Mouse (Mus musculus) liver, embryonic 12.5 days (tissue): Measurements from ENCODE around the gene Gosr2. TPM values are rescaled to one million over a fixed set of nuclear protein-coding genes. Genes with fewer than 3 reads are reported as not detected.

ENCODE experiments used
- ATAC-seq: fragments of 200-750 bp; cut with Nextera tagmentation; 2 replicates; pipeline ENCODE4 v1.8.0; 2017; ENCODE audit warnings: moderate number of reproducible peaks, mild to moderate bottlenecking, moderate library complexity
- H3K27ac ChIP-seq: fragments of 300-500 bp; sonication (generic); 2 replicates; pipeline ENCODE4 v1.5.1; 2016; ENCODE audit warnings: mild to moderate bottlenecking
- H3K27me3 ChIP-seq: fragments of 300-500 bp; sonication (generic); replicated peaks from 2 replicates; pipeline ENCODE4 v1.6.1; 2016; ENCODE audit warnings: mild to moderate bottlenecking, moderate library complexity
- H3K36me3 ChIP-seq: fragments of 300-500 bp; sonication (generic); 2 replicates; pipeline ENCODE4 v1.6.1; 2016; ENCODE audit warnings: mild to moderate bottlenecking, moderate library complexity
- H3K4me1 ChIP-seq: fragments of 300-500 bp; sonication (generic); 2 replicates; pipeline ENCODE4 v1.6.1; 2016
- H3K4me2 ChIP-seq: fragments of 300-500 bp; sonication (generic); 2 replicates; pipeline ENCODE4 v1.6.1; 2016; ENCODE audit warnings: mild to moderate bottlenecking, moderate library complexity
- H3K4me3 ChIP-seq: fragments of 300-500 bp; sonication (generic); 2 replicates; pipeline ENCODE4 v1.5.1; 2016; ENCODE audit warnings: mild to moderate bottlenecking, moderate library complexity
- H3K9ac ChIP-seq: fragments of 300-500 bp; sonication (generic); 2 replicates; pipeline ENCODE4 v1.6.1; 2016; ENCODE audit warnings: mild to moderate bottlenecking, moderate library complexity
- H3K9me3 ChIP-seq: fragments of 300-500 bp; sonication (generic); replicated peaks from 2 replicates; pipeline ENCODE4 v1.6.1; 2016; ENCODE audit warnings: mild to moderate bottlenecking, moderate library complexity
- WGBS: fragments of 180-500 bp; shearing (Covaris S2); methylation state at CpG from one replicate; pipeline ENCODE4 v1.1.7; 2016; ENCODE audit not compliant: insufficient replicate concordance; 5-methylcytosine and 5-hydroxymethylcytosine counted together
- polyA plus RNA-seq: library from polyadenylated mRNA; unstranded; fragments of >200 nt; fragmentation: Nextera tagmentation; extraction: Ambion mirVana; gene quantifications from 2 replicates; pipeline ENCODE4 v1.2.1, GENCODE M21; 2016

Gosr2 gene
- polyA plus RNA-seq, 1 experiment from 2014 or later: 54.4 TPM

DNA sequence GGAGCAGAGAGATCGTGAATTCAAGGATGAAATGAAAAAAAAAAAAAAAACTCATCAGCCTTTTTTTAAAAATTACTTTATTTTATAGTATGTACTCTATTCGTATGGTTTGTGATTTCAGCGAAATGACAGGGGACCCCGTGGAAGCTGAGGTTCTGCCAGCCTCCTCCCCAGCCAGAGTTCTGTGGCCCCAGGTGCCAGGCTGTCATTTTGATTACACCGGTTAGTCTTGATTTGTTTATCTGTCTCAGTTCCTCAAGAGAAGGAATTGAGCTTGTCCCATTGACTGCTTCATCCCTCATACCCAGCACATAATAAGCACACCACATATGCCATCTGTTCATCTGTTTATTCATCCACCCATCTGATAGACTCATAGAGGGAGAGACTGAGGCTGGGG lies 21.7 kb upstream of the Gosr2 start:
- 82% methylated on average over 5 of the region's 5 CpGs for WGBS
- H3K27me3 ChIP-seq: peaks cover 36% of the 10 kb centered on the region; the same call in 1 of the 2 replicates
- no peak overlapping the region for H3K4me2 ChIP-seq
- no peaks in the 10 kb centered on the region for H3K36me3 ChIP-seq
- H3K4me1 ChIP-seq: 0 out of 2 replicates have a peak, but pooled peaks cover 2% of the 10 kb centered on the region
- no peak overlapping the region for H3K9ac ChIP-seq
- no peak overlapping the region for H3K27ac ChIP-seq
- no peaks in the 10 kb centered on the region for H3K9me3 ChIP-seq
- ATAC-seq: no peak
- H3K4me3 ChIP-seq: no peak overlapping the region

DNA sequence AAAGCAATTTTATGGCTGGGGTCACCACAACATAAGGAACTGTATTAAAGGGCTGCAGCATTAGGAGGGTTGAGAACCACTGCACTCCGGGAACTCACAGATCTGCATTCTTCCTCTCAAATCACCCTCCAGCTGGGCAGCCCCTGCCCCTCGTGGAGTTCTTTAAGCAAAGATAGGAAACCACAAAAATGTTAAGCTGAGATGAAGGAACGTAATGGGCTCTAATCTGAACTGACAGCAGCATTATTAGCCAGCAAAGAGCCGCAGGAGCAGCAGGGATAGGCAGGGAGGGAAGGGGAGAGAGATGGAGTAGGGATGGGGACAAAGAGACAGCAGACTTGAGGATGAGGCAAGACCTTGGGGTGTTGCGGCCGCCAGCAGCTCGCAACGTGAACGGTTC lies 19.3 kb upstream of the Gosr2 start:
- H3K9ac ChIP-seq: no peak overlapping the region
- H3K27me3 ChIP-seq: peaks cover 36% of the 10 kb centered on the region
- WGBS: 22% methylated on average over 9 of the region's 9 CpGs

DNA sequence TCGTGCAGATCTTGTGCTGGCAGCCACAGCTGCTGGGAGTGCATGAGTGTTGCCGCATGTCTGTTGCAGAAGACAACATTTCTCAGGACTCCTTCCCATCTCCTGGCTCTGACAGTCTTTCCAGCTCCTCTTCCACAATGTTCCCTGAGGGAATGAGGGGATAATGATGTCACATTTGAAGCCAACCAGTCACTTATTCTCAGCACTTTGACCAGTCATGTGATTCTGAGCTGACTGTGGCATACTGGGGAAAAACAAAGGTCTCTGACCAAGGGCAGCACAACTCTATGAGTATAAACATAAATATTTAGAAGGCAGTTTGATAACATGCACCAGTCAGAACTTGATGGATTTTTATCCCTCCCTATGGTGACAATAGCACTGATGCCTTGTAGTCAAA lies 16.4 kb upstream of the Gosr2 start:
- H3K36me3 ChIP-seq: no peaks in the 10 kb centered on the region
- no peak for ATAC-seq
- H3K9me3 ChIP-seq: no peaks in the 10 kb centered on the region
- H3K27ac ChIP-seq: no peak overlapping the region
- 60% methylated on average over 2 of the region's 2 CpGs for WGBS
- no peak overlapping the region for H3K9ac ChIP-seq
- H3K4me2 ChIP-seq: no peak overlapping the region
- H3K4me1 ChIP-seq: 0 out of 2 replicates have a peak, but pooled peaks cover 2% of the 10 kb centered on the region
- H3K27me3 ChIP-seq: peaks cover 35% of the 10 kb centered on the region
- H3K4me3 ChIP-seq: no peak overlapping the region

More for the DNA sequence above, 19.3 kb upstream of the Gosr2 start:
- Histone ChIP-seq H3K27ac (no peak overlapping the region), H3K4me1 (0 out of 2 replicates have a peak, but pooled peaks cover 2% of the 10 kb centered on the region), H3K9me3 (no peaks in the 10 kb centered on the region), H3K4me3 (no peak overlapping the region), H3K36me3 (no peaks in the 10 kb centered on the region), H3K4me2 (no peak overlapping the region)
- ATAC-seq: no peak

DNA sequence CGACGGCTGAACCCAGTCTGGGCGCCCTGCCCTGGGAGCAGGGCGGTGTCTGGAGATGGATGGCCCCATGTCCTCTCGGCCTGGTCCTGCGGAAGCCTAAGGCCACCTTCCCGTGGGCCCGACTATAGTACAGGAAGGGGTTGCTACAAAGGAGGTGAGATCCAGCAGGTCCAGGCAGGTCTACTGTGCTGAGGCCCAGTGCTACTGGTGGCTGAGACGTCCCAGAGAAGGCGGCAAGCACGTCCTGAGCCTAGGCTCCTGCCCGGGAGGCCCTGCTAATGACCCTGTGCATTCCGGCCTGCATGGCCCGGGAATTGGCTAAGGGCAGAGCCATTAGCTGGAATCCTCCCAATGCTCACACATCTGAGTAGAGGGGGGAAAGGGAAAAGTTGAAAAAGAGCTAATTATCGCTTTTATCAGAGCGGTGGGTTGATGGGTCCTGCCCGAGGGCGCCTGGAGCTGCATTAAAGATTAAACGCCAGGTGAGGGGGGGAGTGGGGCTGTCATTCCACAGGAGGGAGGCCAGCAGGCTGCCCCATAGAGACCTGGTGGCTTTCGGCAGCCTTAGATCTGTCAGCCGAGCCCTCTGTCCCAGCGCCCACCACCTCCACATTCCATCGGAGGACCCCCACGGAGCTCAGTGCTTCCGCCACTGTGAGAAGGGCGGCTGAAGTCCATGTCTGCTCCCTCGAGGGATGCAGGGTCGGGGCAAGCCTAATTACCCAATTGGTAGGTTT lies 14.3 kb upstream of the Gosr2 start:
- Histone ChIP-seq H3K4me2 (no peak overlapping the region), H3K9ac (no peak overlapping the region)

DNA sequence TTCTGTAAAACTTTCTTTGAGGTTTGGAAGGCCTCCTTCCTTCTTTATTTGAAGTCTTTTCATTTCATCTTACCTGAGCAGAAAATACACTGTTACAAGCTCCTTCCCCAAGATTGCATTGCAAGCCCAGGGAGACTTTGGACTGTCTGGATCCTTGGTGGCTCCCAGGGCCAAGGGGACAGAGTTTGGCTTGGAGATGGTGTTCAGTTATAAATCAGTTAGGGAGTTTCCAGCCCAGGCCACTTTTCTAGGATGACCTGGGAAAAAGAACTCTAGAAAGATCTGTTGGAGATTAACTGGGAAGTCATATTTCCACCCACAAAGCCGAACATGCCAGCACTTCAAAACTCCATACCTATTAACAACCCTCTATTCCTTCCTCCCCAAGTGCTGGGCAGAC lies 12.3 kb upstream of the Gosr2 start:
- WGBS: 64% methylated on average over 1 of the region's 1 CpGs

More for the DNA sequence above, 14.3 kb upstream of the Gosr2 start:
- WGBS: 55% methylated on average over 28 of the region's 28 CpGs
- Histone ChIP-seq H3K36me3 (no peaks in the 10 kb centered on the region), H3K27me3 (peaks cover 32% of the 10 kb centered on the region), H3K4me3 (no peak overlapping the region), H3K27ac (no peak overlapping the region), H3K9me3 (no peaks in the 10 kb centered on the region), H3K4me1 (0 out of 2 replicates have a peak, but pooled peaks cover 1% of the 10 kb centered on the region)
- no peak for ATAC-seq

DNA sequence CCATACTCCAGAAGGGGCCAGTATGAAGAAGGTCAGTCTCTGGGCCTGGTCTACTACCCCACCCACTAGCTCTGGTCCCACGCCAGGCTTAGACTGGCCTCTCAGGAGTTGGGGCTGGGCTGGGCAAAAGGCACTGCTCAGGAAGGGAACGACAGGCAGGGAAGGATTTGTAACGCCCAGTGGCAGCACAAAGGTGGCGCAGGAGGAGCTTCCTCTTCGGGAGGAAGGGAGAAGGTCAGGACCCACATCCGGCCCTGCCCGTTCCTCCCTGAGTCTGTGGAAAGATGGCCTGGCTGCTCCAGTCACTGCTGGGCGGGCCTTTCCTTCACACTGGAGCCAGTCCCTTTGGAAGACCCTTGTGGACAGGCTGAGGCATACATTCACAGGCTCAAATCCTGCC lies 9.3 kb upstream of the Gosr2 start:
- no peak for ATAC-seq
- no peak overlapping the region for H3K4me3 ChIP-seq
- no peaks in the 10 kb centered on the region for H3K4me1 ChIP-seq
- peaks cover 16% of the 10 kb centered on the region for H3K27me3 ChIP-seq
- no peak overlapping the region for H3K4me2 ChIP-seq
- H3K27ac ChIP-seq: no peak overlapping the region
- H3K36me3 ChIP-seq: no peaks in the 10 kb centered on the region
- H3K9me3 ChIP-seq: no peaks in the 10 kb centered on the region
- 29% methylated on average over 8 of the region's 8 CpGs for WGBS
- no peak overlapping the region for H3K9ac ChIP-seq

More for the DNA sequence above, 12.3 kb upstream of the Gosr2 start:
- Histone ChIP-seq H3K36me3 (no peaks in the 10 kb centered on the region), H3K4me3 (no peak overlapping the region), H3K27ac (no peak overlapping the region), H3K27me3 (peaks cover 32% of the 10 kb centered on the region), H3K9me3 (no peaks in the 10 kb centered on the region), H3K9ac (no peak overlapping the region), H3K4me2 (no peak overlapping the region), H3K4me1 (no peaks in the 10 kb centered on the region)
- no peak for ATAC-seq

DNA sequence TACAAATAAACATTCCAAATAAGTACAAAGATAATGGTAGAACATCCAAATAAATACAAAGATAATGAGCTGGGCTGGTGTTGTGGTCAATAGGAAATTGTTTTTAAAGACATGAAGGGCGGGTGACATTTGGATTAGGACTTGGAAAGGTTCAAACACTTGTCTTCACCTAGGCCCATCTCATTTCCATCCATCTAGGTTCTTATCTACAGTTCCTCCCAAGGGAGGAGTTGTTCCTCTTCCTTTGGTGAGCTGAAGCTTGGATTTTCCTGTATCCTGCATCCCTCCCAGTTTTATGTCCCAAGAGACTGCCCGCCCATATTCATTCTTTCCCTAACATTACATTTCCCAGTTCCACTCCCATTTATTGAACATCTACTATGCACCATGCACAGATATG lies 528 bp upstream of the Gosr2 start:
- Histone ChIP-seq H3K9ac (peak overlapping the region; percentile 90), H3K27me3 (no peaks in the 10 kb centered on the region), H3K36me3 (peaks cover 11% of the 10 kb centered on the region; the same call in 1 of the 2 replicates), H3K4me1 (peaks cover 18% of the 10 kb centered on the region), H3K27ac (peak overlapping the region; percentile 88), H3K4me2 (peak overlapping the region; percentile 74), H3K9me3 (no peaks in the 10 kb centered on the region), H3K4me3 (peak overlapping the region; percentile 88)
- ATAC-seq: no peak
- WGBS: 74% methylated on average over 2 of the region's 2 CpGs

DNA sequence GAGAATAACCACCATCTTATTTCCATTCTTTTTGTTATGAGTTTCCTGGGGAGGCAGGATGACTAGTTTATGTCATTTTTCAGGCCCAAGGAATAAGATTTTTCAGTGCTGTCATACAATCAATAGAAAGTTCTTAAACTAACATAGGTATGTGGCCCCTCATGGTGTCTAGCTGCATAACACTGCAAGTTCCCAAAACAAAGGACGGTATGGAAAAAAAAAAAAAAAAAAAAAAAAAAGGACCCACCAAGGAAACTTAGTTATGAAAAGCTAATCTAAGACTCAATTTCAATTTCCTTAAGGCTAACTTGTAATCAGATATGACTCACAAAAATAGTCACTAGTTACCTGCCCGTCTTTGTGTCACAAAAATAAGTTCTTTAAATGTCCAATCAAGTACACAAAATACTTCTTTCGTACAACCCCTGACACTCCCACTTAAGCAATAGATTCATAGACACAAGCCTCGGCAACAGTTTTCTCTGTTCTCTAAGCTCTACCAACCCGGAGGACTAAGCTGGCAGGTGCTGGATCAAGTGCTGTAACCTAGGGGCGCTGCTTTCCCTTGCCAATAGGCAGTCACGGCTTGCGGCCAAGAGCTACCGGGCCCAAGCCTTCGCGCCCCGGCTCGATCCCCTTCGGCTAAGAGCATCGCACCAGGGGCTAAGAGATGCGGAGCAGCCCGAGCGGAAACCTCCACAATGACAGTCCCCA lies 690 bp downstream of the Gosr2 start:
- peak overlapping the region; percentile 90 for H3K9ac ChIP-seq
- H3K27me3 ChIP-seq: no peaks in the 10 kb centered on the region
- H3K9me3 ChIP-seq: no peaks in the 10 kb centered on the region
- WGBS: under 1% methylated on average over 18 of the region's 18 CpGs
- peak; percentile 67 for ATAC-seq
- H3K27ac ChIP-seq: peak overlapping the region; percentile 88
- H3K4me1 ChIP-seq: peaks cover 18% of the 10 kb centered on the region
- H3K36me3 ChIP-seq: peaks cover 11% of the 10 kb centered on the region; the same call in 1 of the 2 replicates
- peak overlapping the region; percentile 74 for H3K4me2 ChIP-seq
- peak overlapping the region; percentile 88 for H3K4me3 ChIP-seq

DNA sequence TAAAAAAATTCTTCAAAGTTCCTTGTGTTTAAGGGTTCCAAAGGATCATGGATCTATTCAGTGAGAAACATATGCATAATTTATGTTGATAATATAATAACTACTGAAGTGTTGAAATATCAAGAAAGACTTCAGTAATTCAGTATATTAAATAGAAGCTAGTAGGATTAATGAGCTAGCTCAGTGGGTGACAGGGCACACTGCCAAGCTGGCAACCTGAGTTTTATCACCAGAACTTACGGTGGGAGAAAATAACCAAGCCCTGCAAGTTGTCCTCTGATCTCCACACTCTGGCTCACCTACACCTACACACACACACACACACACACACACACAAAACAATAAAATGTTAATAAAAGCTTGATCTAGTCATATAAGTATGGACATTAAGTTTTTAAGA lies 4.5 kb downstream of the Gosr2 start:
- no peak overlapping the region for H3K4me2 ChIP-seq
- 75% methylated on average over 1 of the region's 1 CpGs for WGBS
- H3K27me3 ChIP-seq: no peaks in the 10 kb centered on the region
- no peak overlapping the region for H3K9ac ChIP-seq
- H3K9me3 ChIP-seq: no peaks in the 10 kb centered on the region
- no peak overlapping the region for H3K27ac ChIP-seq
- peaks cover 31% of the 10 kb centered on the region for H3K4me1 ChIP-seq
- no peak overlapping the region for H3K4me3 ChIP-seq
- peaks cover 19% of the 10 kb centered on the region for H3K36me3 ChIP-seq
- no peak for ATAC-seq

DNA sequence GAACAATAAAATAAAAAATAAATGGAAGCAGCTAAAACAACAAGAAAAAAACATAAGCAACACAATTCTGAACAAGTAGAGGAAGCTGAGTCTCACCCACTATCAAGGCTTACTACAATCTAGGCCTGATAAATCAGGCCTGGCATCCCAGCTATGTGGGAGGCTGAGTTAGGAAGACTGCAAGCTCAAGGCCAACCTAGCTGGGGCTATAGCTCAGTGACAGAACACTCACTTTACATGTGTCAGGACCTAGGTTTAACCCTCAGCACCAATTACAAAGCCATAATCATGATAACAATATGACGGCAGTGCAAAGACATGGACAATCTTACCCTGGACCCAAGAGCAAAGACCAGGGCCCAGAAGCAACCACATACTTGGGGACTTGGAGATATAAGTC lies 6.7 kb downstream of the Gosr2 start:
- no peak for ATAC-seq
- H3K27ac ChIP-seq: no peak overlapping the region
- no peaks in the 10 kb centered on the region for H3K9me3 ChIP-seq
- no peak overlapping the region for H3K9ac ChIP-seq
- peaks cover 22% of the 10 kb centered on the region for H3K4me1 ChIP-seq
- H3K4me3 ChIP-seq: no peak overlapping the region
- H3K4me2 ChIP-seq: no peak overlapping the region
- 68% methylated on average over 1 of the region's 1 CpGs for WGBS
- peaks cover 40% of the 10 kb centered on the region for H3K36me3 ChIP-seq
- H3K27me3 ChIP-seq: no peaks in the 10 kb centered on the region

DNA sequence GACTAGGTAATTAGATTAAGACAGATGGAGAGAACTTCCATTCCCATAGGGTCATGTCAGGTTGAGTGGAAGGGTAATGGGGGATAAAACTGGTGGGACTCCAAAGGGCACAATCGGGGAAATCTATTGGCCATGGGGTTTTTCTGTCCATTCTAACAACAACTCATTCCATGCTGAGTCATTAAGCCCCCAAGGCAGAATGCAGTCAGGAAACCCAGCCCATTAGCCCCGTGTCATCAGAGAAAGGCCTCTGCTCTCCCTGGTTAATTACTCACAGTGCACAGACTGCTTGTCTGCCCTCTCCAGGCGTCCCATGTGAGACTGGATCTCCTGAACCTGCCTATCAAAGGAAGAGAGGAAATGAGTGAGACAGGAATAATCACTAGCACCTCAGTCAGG lies 8.7 kb downstream of the Gosr2 start:
- WGBS: 18% methylated on average over 3 of the region's 3 CpGs
- no peaks in the 10 kb centered on the region for H3K9me3 ChIP-seq
- H3K4me3 ChIP-seq: no peak overlapping the region
- peaks cover 18% of the 10 kb centered on the region for H3K4me1 ChIP-seq
- ATAC-seq: no peak
- H3K36me3 ChIP-seq: peaks cover 51% of the 10 kb centered on the region
- H3K27ac ChIP-seq: no peak overlapping the region
- no peak overlapping the region for H3K4me2 ChIP-seq
- H3K27me3 ChIP-seq: no peaks in the 10 kb centered on the region
- no peak overlapping the region for H3K9ac ChIP-seq

DNA sequence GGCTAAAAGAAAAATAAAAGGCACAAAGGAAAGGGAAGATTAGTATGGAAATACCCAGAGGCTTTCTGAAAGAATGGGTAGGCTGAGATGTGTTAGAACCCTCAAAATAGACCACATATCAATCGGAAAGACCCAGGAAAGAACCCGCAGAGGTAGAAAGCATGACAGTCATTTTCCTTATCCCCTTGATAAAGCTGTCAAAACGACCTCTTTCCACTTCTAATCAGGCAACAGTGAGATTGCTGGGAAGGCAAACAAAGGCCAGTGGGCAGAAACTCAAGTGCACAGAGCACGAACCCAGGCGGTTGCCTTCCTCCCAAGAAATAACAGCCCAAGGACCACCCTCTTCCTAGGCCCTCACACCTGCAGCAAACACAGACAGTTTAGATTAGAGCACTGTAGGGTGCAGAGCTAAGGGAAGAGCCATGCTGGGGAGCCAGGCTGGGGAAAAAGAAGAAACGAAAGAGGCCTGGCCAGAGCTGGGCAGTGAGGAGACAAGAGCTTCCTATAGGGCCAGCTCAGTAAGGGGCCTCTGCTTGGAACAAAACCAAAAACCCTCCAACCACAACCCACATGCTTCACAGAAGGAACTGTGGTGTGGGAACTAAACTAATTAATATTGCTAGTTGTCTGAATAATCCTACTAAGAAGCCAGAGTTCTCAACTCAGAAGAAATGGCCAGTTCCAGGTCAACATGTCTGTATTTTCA lies 9.3 kb downstream of the Gosr2 start:
- WGBS: 54% methylated on average over 6 of the region's 6 CpGs

More for the DNA sequence above, 9.3 kb downstream of the Gosr2 start:
- Histone ChIP-seq H3K9ac (no peak overlapping the region), H3K9me3 (no peaks in the 10 kb centered on the region), H3K27ac (no peak overlapping the region; the same call in 1 of the 2 replicates), H3K4me3 (no peak overlapping the region), H3K4me1 (peaks cover 18% of the 10 kb centered on the region), H3K36me3 (peaks cover 55% of the 10 kb centered on the region), H3K4me2 (no peak overlapping the region), H3K27me3 (no peaks in the 10 kb centered on the region)
- ATAC-seq: no peak
